Comparison of ENCODE assay signal across 16 mouse cellular contexts in the genomic region with DNA sequence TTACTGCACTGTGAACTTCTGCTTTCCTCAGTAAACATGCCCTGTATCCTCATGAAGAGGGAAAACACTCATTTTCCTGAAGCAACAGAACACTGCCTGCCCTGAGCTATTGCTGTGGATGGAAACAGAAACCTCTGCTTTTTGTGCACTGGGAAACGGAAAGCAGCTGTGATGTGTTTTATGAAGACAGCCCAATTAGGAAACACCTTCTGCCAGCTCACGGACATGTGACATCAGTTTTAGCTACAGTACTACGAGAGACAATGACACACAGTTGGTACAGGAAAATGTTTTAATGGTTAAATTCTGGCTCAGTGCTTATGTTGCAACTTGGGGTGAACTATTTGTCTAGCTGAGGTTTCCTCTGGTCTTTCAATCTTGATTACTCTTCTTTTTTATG. TPM values are rescaled to one million over a fixed set of nuclear protein-coding genes. Genes with fewer than 3 reads are reported as not detected.
A peak's percentile ranks its signal among the peaks of the same experiment; 100 is the strongest.
DNase-seq lines count a peak whose midpoint lies in the region; ATAC-seq and TF ChIP-seq lines count a peak whose summit lies in the region.
"Had no signal": no experiment of that assay in that cellular context is flagged by ENCODE, and none has a peak within 500 bp of the region (broad histone marks: within the 10 kb centered on the region; RNA-seq: fewer than 3 reads in every experiment).

No protein-coding gene starts in this region.

- no peak for TF ChIP-seq EP300 in lung, postnatal 0 days (IDR thresholded peaks at IDR 0.05)

- no peaks in the 10 kb centered on the region for H3K9me3 ChIP-seq in embryonic facial prominence, embryonic 14.5 days (ENCODE audit: control insufficient read depth, low read length)
- no peaks in the 10 kb centered on the region for H3K9me3 ChIP-seq in embryonic facial prominence, embryonic 10.5 days
- no peaks in the 10 kb centered on the region for H3K9me3 ChIP-seq in lung, postnatal 0 days (ENCODE audit: low read length)
- no peaks in the 10 kb centered on the region for H3K9me3 ChIP-seq in kidney, embryonic 14.5 days (ENCODE audit: control insufficient read depth, low read length)
- H3K9me3 ChIP-seq in liver, embryonic 12.5 days (replicated peaks) = no peaks in the 10 kb centered on the region
- no peaks in the 10 kb centered on the region for H3K9me3 ChIP-seq in intestine, postnatal 0 days (ENCODE audit: control insufficient read depth)
- H3K9me3 ChIP-seq: neural tube, embryonic 15.5 days had no signal

- H3K4me1 ChIP-seq in embryonic facial prominence, embryonic 14.5 days (ENCODE audit: control insufficient read depth, insufficient read depth, low read length) = no peaks in the 10 kb centered on the region
- H3K4me1 ChIP-seq in embryonic facial prominence, embryonic 10.5 days = no peaks in the 10 kb centered on the region
- H3K4me1 ChIP-seq in lung, postnatal 0 days (ENCODE audit: insufficient read depth, low read depth, low read length) = no peaks in the 10 kb centered on the region
- no peaks in the 10 kb centered on the region for H3K4me1 ChIP-seq in kidney, embryonic 14.5 days (ENCODE audit: control insufficient read depth, insufficient read depth, low read length)
- H3K4me1 ChIP-seq in liver, embryonic 12.5 days = no peaks in the 10 kb centered on the region
- no peaks in the 10 kb centered on the region for H3K4me1 ChIP-seq in intestine, postnatal 0 days (replicated peaks; ENCODE audit: control insufficient read depth, insufficient read depth, low read length)
- H3K4me1 ChIP-seq: neural tube, embryonic 15.5 days had no signal

- TF ChIP-seq CTCF in lung, postnatal 0 days (IDR thresholded peaks at IDR 0.05) = no peak
- TF ChIP-seq CTCF in intestine, postnatal 0 days (IDR thresholded peaks at IDR 0.05; ENCODE audit: low read depth) = no peak

- H3K36me3 ChIP-seq in embryonic facial prominence, embryonic 14.5 days (ENCODE audit: control insufficient read depth, insufficient read depth, low read length) = no peaks in the 10 kb centered on the region
- no peaks in the 10 kb centered on the region for H3K36me3 ChIP-seq in embryonic facial prominence, embryonic 10.5 days (replicated peaks)
- H3K36me3 ChIP-seq in lung, postnatal 0 days (ENCODE audit: insufficient read depth, low read length) = no peaks in the 10 kb centered on the region
- no peaks in the 10 kb centered on the region for H3K36me3 ChIP-seq in kidney, embryonic 14.5 days (ENCODE audit: control insufficient read depth, insufficient read depth, low read length)
- no peaks in the 10 kb centered on the region for H3K36me3 ChIP-seq in liver, embryonic 12.5 days
- no peaks in the 10 kb centered on the region for H3K36me3 ChIP-seq in intestine, postnatal 0 days (ENCODE audit: control insufficient read depth, insufficient read depth)
- H3K36me3 ChIP-seq: neural tube, embryonic 15.5 days had no signal

- no peak overlapping the region for H3K9ac ChIP-seq in embryonic facial prominence, embryonic 14.5 days (ENCODE audit: low read depth, low read length)
- H3K9ac ChIP-seq in lung, postnatal 0 days (replicated peaks; ENCODE audit: low read depth) = no peak overlapping the region
- no peak overlapping the region for H3K9ac ChIP-seq in kidney, embryonic 14.5 days (ENCODE audit: low read depth, low read length)
- H3K9ac ChIP-seq in liver, embryonic 12.5 days = no peak overlapping the region
- H3K9ac ChIP-seq in intestine, postnatal 0 days (ENCODE audit: low read depth, low read length) = no peak overlapping the region
- H3K9ac ChIP-seq: hindbrain, embryonic 14.5 days; lung, embryonic 14.5 days; neural tube, embryonic 15.5 days had no signal

- no peak for ATAC-seq in embryonic facial prominence, embryonic 14.5 days (ENCODE audit: low read depth)
- ATAC-seq in lung, postnatal 0 days = peak; percentile 25
- ATAC-seq in kidney, embryonic 14.5 days (ENCODE audit: low FRiP score, low TSS enrichment) = peak; percentile 7; the same call in 1 of the 2 replicates
- ATAC-seq in liver, embryonic 12.5 days = no peak
- ATAC-seq in intestine, postnatal 0 days = no peak

- 35% methylated on average over 3 of the region's 3 CpGs for WGBS in embryonic facial prominence, embryonic 14.5 days
- WGBS in embryonic facial prominence, embryonic 10.5 days = 70% methylated on average over 3 of the region's 3 CpGs
- 36% methylated on average over 3 of the region's 3 CpGs for WGBS in lung, postnatal 0 days
- 42% methylated on average over 3 of the region's 3 CpGs for WGBS in kidney, embryonic 14.5 days
- 62% methylated on average over 3 of the region's 3 CpGs for WGBS in liver, embryonic 12.5 days (ENCODE audit: insufficient replicate concordance)
- 52% methylated on average over 3 of the region's 3 CpGs for WGBS in intestine, postnatal 0 days

- no peak overlapping the region for H3K4me3 ChIP-seq in embryonic facial prominence, embryonic 14.5 days (ENCODE audit: low read depth, low read length)
- H3K4me3 ChIP-seq in embryonic facial prominence, embryonic 10.5 days = no peak overlapping the region
- no peak overlapping the region for H3K4me3 ChIP-seq in lung, postnatal 0 days (ENCODE audit: low read depth, low read length)
- no peak overlapping the region for H3K4me3 ChIP-seq in kidney, embryonic 14.5 days (ENCODE audit: low read length)
- no peak overlapping the region for H3K4me3 ChIP-seq in liver, embryonic 12.5 days
- no peak overlapping the region for H3K4me3 ChIP-seq in intestine, postnatal 0 days (ENCODE audit: low read depth, low read length)
- H3K4me3 ChIP-seq: neural tube, embryonic 15.5 days had no signal

- peak; percentile 37 for DNase-seq in embryonic facial prominence, embryonic 14.5 days (ENCODE audit: low spot score)
- DNase-seq in embryonic facial prominence, embryonic 10.5 days (ENCODE audit: low spot score) = no peak
- peak; percentile 54 for DNase-seq in lung, postnatal 0 days (ENCODE audit: low spot score)
- no peak for DNase-seq in lung, postnatal 10 days
- no peak for DNase-seq in cerebellum, postnatal 36 days
- DNase-seq: cerebellum, adult 18-20 months; embryo, embryonic 11 days; gastrocnemius, postnatal 14 days; liver; lung, embryonic 14.5 days; retina, postnatal 1 day had no signal

- H3K27ac ChIP-seq in embryonic facial prominence, embryonic 14.5 days (replicated peaks; ENCODE audit: low read depth, low read length) = no peak overlapping the region
- no peak overlapping the region for H3K27ac ChIP-seq in embryonic facial prominence, embryonic 10.5 days (replicated peaks)
- no peak overlapping the region for H3K27ac ChIP-seq in lung, postnatal 0 days (ENCODE audit: low read length)
- H3K27ac ChIP-seq in kidney, embryonic 14.5 days (ENCODE audit: low read depth, low read length) = no peak overlapping the region
- H3K27ac ChIP-seq in liver, embryonic 12.5 days = no peak overlapping the region
- H3K27ac ChIP-seq in intestine, postnatal 0 days (ENCODE audit: low read depth, low read length) = no peak overlapping the region
- H3K27ac ChIP-seq: hindbrain, embryonic 14.5 days; neural tube, embryonic 15.5 days had no signal

- H3K4me2 ChIP-seq in embryonic facial prominence, embryonic 14.5 days (ENCODE audit: low read depth, low read length) = no peak overlapping the region
- no peak overlapping the region for H3K4me2 ChIP-seq in lung, postnatal 0 days (replicated peaks; ENCODE audit: low read depth, low read length)
- H3K4me2 ChIP-seq in kidney, embryonic 14.5 days (replicated peaks; ENCODE audit: low read depth, low read length) = no peak overlapping the region
- no peak overlapping the region for H3K4me2 ChIP-seq in liver, embryonic 12.5 days
- H3K4me2 ChIP-seq in intestine, postnatal 0 days (replicated peaks; ENCODE audit: low read depth) = no peak overlapping the region
- H3K4me2 ChIP-seq: hindbrain, embryonic 14.5 days; lung, embryonic 14.5 days; neural tube, embryonic 15.5 days had no signal

- H3K27me3 ChIP-seq in embryonic facial prominence, embryonic 14.5 days (replicated peaks; ENCODE audit: control insufficient read depth, insufficient read depth, low read length) = no peaks in the 10 kb centered on the region
- H3K27me3 ChIP-seq in embryonic facial prominence, embryonic 10.5 days (replicated peaks; ENCODE audit: low read depth, poor library complexity, severe bottlenecking) = no peaks in the 10 kb centered on the region
- no peaks in the 10 kb centered on the region for H3K27me3 ChIP-seq in lung, postnatal 0 days (replicated peaks; ENCODE audit: insufficient read depth, low read length)
- H3K27me3 ChIP-seq in kidney, embryonic 14.5 days (ENCODE audit: control insufficient read depth, insufficient read depth, low read length) = no peaks in the 10 kb centered on the region
- no peaks in the 10 kb centered on the region for H3K27me3 ChIP-seq in liver, embryonic 12.5 days (replicated peaks)
- no peaks in the 10 kb centered on the region for H3K27me3 ChIP-seq in intestine, postnatal 0 days (replicated peaks; ENCODE audit: control insufficient read depth, insufficient read depth, low read length)
- H3K27me3 ChIP-seq: neural tube, embryonic 15.5 days had no signal

RNA-seq across cellular contexts. Expression of gene Rsad2, which starts 16.9 kb away (rescaled TPM):
- 1.0 and 2.4 TPM in 2 replicates for polyA plus RNA-seq in embryonic facial prominence, embryonic 14.5 days (2014; fragmentation: Nextera tagmentation; extraction: Ambion mirVana)
- polyA plus RNA-seq in embryonic facial prominence, embryonic 10.5 days (2016; fragmentation: Nextera tagmentation; extraction: Ambion mirVana) = 0.25 and 0.33 TPM in 2 replicates
- 11.5 and 13.3 TPM in 2 replicates for polyA plus RNA-seq in lung, postnatal 0 days (2015; fragmentation: Nextera tagmentation; extraction: Ambion mirVana)
- polyA plus RNA-seq in kidney, embryonic 14.5 days (2014; fragmentation: Nextera tagmentation; extraction: Ambion mirVana) = 16.6 and 17.1 TPM in 2 replicates
- 0.53 and 0.75 TPM in 2 replicates for polyA plus RNA-seq in liver, embryonic 12.5 days (2016; fragmentation: Nextera tagmentation; extraction: Ambion mirVana)
- polyA plus RNA-seq in intestine, postnatal 0 days (2015; fragmentation: Nextera tagmentation; extraction: Ambion mirVana) = 10.8 and 13.1 TPM in 2 replicates

RNA-seq across cellular contexts. Expression of gene Rnf144a, which starts 24.3 kb away (rescaled TPM):
- 24.8 and 31.7 TPM in 2 replicates for polyA plus RNA-seq in embryonic facial prominence, embryonic 14.5 days (2014; fragmentation: Nextera tagmentation; extraction: Ambion mirVana)
- 43.1 and 44.9 TPM in 2 replicates for polyA plus RNA-seq in embryonic facial prominence, embryonic 10.5 days (2016; fragmentation: Nextera tagmentation; extraction: Ambion mirVana)
- polyA plus RNA-seq in lung, postnatal 0 days (2015; fragmentation: Nextera tagmentation; extraction: Ambion mirVana) = 69.6 and 73.7 TPM in 2 replicates
- polyA plus RNA-seq in kidney, embryonic 14.5 days (2014; fragmentation: Nextera tagmentation; extraction: Ambion mirVana) = 26.2 and 29.8 TPM in 2 replicates
- 3.1 and 4.1 TPM in 2 replicates for polyA plus RNA-seq in liver, embryonic 12.5 days (2016; fragmentation: Nextera tagmentation; extraction: Ambion mirVana)
- polyA plus RNA-seq in intestine, postnatal 0 days (2015; fragmentation: Nextera tagmentation; extraction: Ambion mirVana) = 4.4 and 5.5 TPM in 2 replicates

RNA-seq across cellular contexts. Expression of gene Cmpk2, which starts 29.6 kb away (rescaled TPM):
- polyA plus RNA-seq in embryonic facial prominence, embryonic 14.5 days (2014; fragmentation: Nextera tagmentation; extraction: Ambion mirVana) = 7.2 and 10.3 TPM in 2 replicates
- 3.8 and 4.1 TPM in 2 replicates for polyA plus RNA-seq in embryonic facial prominence, embryonic 10.5 days (2016; fragmentation: Nextera tagmentation; extraction: Ambion mirVana)
- 9.8 and 9.9 TPM in 2 replicates for polyA plus RNA-seq in lung, postnatal 0 days (2015; fragmentation: Nextera tagmentation; extraction: Ambion mirVana)
- polyA plus RNA-seq in kidney, embryonic 14.5 days (2014; fragmentation: Nextera tagmentation; extraction: Ambion mirVana) = 7.3 and 9.7 TPM in 2 replicates
- polyA plus RNA-seq in liver, embryonic 12.5 days (2016; fragmentation: Nextera tagmentation; extraction: Ambion mirVana) = 9.2 and 10.0 TPM in 2 replicates
- polyA plus RNA-seq in intestine, postnatal 0 days (2015; fragmentation: Nextera tagmentation; extraction: Ambion mirVana) = 14.2 and 15.0 TPM in 2 replicates

Comparison
In these comparisons a context has a peak if more than half of its experiments do, and no peak if none do; other contexts are left out.
1. DNase-seq: peak in embryonic facial prominence, embryonic 14.5 days (single experiment) and lung, postnatal 0 days (single experiment); none in embryonic facial prominence, embryonic 10.5 days (single experiment), lung, postnatal 10 days (single experiment) and cerebellum, postnatal 36 days (0 of 2).
2. ATAC-seq: peak in lung, postnatal 0 days (single experiment) and kidney, embryonic 14.5 days (single experiment); none in embryonic facial prominence, embryonic 14.5 days (single experiment), liver, embryonic 12.5 days (single experiment) and intestine, postnatal 0 days (single experiment).